Mouse (Mus musculus) right cerebral cortex, postnatal 36 days (tissue): ENCODE measurements around the gene Ankrd13a.

Experiments used
- DNase-seq, 2 experiments: peaks; one replicate each; pipeline ENCODE4 v3.0.0; 2022; ENCODE audit warnings: low spot score in 2 of 2, mixed read lengths in 1 of 2

Gene Ankrd13a

GRCm38 (mm10) chr5:114799848-114800247, 25.4 kb downstream of the Ankrd13a start:
- DNase-seq: no peak

GRCm38 (mm10) chr5:114801049-114801448, 26.6 kb downstream of the Ankrd13a start:
- DNase-seq: no peak

- no peak for DNase-seq
These were observed 27.4 kb downstream of the Ankrd13a start for GRCm38 (mm10) chr5:114801841-114802240.

DNA sequence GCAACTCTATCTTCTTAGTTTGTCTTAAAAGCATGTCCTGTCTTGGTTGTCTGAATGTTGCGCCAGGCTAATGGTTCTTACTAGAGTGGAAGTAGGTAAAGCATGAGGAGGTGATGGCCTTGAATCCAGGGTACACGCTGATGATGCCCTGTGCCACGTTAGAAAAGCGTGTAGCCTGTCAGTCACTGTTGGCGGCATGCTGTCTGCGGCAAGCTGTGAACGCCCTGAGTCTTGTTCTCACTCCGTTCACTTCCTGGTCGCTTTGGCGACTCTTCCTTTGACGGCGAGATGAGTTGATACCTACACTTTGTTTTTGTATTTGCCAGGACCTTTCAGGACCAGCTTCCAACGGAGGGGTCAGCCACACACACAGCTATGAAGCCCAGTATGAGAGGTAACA, 28.8 kb downstream of the Ankrd13a start:
- no peak for DNase-seq

DNA sequence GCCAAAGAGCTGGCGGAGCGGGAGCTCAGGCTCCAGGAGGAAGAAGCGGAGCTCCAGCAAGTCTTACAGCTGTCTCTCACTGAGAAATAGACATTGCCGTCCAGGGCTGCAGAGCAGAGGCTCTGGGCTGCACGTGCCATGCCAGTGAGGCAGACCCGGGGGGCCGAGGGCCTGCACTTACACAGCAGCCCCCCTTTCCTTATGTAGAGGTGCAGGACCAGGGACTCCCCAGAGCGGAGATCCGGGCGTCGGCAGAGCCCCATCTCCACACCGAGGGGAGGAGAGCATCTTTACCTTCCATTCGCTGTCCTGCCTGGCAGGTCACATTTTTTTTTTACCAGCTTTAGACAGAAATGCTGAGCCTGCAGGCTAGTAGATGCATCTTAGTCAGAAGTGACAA, 29.9 kb downstream of the Ankrd13a start:
- DNase-seq: no peak

- DNase-seq: peak; percentile 50 to 59
These were observed 30.5 kb downstream of the Ankrd13a start for GRCm38 (mm10) chr5:114804958-114805357.

DNA sequence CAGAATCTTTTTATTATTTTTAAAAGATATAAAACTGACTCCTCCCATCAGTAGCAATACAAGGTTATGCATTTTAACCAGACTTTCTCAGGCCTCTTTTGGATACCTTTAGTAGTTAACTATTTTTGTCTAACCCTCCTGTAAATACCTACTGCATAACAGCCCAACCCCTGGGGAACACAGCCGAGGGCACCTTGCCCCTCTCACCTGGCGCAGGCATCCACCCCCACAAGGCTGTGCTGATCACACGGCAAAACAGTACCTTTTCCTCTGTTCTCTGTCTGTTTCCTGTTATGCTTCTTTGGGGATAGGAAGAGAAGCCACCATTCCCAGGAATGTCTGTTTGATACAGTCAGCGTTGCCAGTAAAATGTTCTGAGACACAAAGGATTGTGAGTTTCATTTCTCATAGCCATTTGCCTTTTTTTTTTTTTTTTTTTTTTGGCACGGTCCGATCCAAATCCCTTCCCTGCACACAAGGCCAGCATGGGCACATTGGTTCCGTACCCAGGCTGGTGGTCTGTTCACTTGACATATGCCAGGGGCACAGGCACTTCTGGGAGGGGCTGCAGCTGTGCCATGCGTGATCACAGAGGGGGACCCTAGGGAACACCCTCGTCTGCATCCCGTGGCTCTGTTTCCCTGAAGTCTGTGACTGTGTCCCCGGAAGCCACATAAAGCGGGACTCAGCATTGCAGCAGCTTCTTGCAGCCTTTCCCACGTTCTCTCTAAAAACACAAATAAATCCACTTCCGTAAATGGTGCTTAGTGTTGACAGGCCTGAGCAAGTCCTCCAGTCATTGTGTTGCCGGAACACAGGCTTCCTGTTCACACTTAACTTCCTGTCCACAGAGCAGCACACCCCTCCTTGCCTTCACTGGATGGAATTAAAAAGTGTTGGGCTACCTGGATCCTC, 31.2 kb downstream of the Ankrd13a start:
- no peak for DNase-seq

GRCm38 (mm10) chr5:114806636-114807035, 32.2 kb downstream of the Ankrd13a start:
- DNase-seq: no peak

- no peak for DNase-seq
These were observed 32.6 kb downstream of the Ankrd13a start for GRCm38 (mm10) chr5:114807063-114807462.

DNA sequence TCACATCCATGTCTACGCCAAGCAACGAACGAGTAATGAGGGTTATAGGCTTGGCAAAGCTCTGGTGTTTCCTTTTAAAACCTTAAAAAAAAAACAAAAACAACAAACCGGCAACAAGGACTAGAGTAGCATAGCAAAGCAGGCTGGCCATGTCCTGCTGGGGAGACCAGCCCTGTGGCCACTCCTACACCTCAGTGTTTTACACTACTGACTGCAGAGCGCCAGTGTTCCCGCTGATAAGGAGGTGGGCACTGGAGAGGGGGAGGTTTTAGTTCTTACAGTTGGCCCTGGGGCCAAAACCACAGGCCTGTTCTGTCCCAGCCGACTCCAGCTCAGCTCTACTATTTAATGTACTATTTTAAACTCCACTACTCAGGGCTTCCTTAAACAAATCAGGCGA, 33.0 kb downstream of the Ankrd13a start:
- no peak for DNase-seq

DNA sequence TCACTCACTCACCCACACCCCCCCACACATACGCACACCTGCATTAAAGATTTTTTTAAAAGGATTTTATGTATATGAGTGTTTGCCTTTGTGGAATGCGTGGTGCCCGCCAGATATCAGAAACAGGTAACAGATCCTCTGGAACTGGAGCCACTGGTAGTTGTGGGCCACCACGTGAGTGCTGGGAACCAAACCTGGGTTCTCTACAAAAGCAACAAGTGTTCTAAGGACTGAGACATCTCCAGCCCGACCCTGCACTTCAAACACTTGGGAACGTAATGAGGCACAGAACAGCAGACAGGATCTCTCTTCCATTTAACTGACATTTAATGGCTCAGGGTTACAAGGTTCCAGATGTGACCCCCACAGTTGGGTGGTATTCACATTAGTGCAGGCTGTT, 33.4 kb downstream of the Ankrd13a start:
- DNase-seq: no peak

GRCm38 (mm10) chr5:114808385-114808784, 33.9 kb downstream of the Ankrd13a start:
- DNase-seq: no peak

- no peak for DNase-seq
These were observed 34.8 kb downstream of the Ankrd13a start for GRCm38 (mm10) chr5:114809181-114809756.

GRCm38 (mm10) chr5:114809826-114810225, 35.3 kb downstream of the Ankrd13a start:
- DNase-seq: no peak

GRCm38 (mm10) chr5:114813525-114814181, 39.2 kb downstream of the Ankrd13a start:
- DNase-seq: peak; percentile 88 to 91

GRCm38 (mm10) chr5:114816599-114816998, 42.1 kb downstream of the Ankrd13a start:
- no peak for DNase-seq

- DNase-seq: no peak
These were observed 43.6 kb downstream of the Ankrd13a start for GRCm38 (mm10) chr5:114818124-114818523.

- DNase-seq: peak; percentile 69 to 75
These were observed 48.6 kb downstream of the Ankrd13a start, which contains the start of gene 1500011B03Rik for GRCm38 (mm10) chr5:114822796-114823688. TSS of gene 1500011B03Rik (minus strand) at chr5:114823468.

GRCm38 (mm10) chr5:114824197-114824596, 49.7 kb downstream of the Ankrd13a start:
- no peak for DNase-seq

GRCm38 (mm10) chr5:114825978-114826691, 51.7 kb downstream of the Ankrd13a start:
- DNase-seq: no peak

DNA sequence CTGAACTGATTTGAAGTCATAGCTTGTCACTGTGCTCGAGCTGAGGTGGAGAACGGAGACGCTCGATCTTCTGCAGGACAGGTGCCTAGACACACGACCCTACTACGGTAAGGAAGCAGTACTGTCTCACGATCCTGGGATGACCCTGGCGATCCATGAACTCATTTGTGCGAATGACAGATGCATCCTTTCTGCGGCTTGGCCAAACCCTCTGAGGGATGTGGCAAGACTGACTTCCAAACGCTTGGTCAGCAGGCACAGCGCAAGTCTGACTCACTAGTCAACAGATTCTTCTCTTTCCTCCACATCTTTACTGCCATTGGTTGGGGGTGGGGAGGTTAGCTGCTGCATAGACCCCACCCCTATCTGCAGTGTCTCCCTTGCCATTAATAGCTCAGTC, 53.0 kb downstream of the Ankrd13a start:
- no peak for DNase-seq
